Mouse (Mus musculus): Measurements from ENCODE around the gene Zfp988. TPM values are rescaled to one million over a fixed set of nuclear protein-coding genes. Genes with fewer than 3 reads are reported as not detected.
"Not testable (repeated sequence)": the region's sequence is repeated elsewhere in the genome, so short reads cannot be mapped to it uniquely, and the experiment has no call there.

Zfp988 gene
- polyA plus RNA-seq, 1 experiment from 2014 or later, result 0.13 TPM

DNA sequence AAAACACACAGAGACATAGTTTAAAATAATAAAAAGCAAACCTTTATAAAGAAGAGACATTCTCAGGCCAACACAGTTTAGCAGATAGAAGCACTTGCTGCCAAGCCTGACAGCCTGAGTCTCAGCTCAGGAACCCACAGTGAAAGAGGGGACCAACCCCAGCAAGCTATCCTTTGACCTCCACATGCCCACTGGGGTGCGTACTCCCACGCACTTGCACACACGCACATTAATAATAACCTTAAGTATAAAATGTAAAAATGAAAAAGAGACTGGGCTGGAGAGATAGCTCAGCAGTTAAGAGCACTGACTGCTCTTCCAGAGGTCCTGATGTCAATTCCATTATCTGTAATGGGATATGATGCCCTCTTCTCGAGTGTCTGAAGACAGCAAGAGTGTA is 41.8 kb downstream of the Zfp988 start:
- H3K4me3 ChIP-seq; H3K36me3 ChIP-seq (replicated peaks); H3K27me3 ChIP-seq (replicated peaks); H3K4me1 ChIP-seq; ATAC-seq (replicated peaks); H3K4me2 ChIP-seq; H3K9ac ChIP-seq; H3K27ac ChIP-seq: not testable (repeated sequence)
- 70% methylated on average over 4 of the region's 4 CpGs for WGBS
- H3K9me3 ChIP-seq, result peaks cover 70% of the 10 kb centered on the region

DNA sequence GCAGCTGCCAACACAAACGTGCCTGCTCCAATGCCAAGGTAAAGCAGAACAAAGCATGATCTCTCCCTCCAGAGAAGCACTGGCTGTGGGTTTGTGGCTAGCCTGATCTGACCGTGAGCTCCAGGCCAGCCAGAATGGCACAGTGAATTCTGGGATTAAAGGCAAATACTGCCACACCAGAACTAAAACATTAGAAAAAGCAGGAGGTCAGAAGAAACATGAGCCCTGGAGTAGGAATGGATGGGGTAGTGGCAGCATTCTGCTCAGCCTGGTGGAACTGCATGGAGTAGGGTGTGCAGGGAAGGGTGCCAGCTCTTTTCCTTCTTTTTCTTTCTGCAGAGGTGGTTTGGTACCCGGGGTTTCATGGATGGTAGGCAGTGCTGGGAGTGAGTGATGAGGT is 42.4 kb downstream of the Zfp988 start:
- WGBS, result 85% methylated on average over 2 of the region's 3 CpGs
- H3K4me3 ChIP-seq; H3K4me2 ChIP-seq; H3K9ac ChIP-seq; H3K36me3 ChIP-seq (replicated peaks); ATAC-seq (replicated peaks); H3K27me3 ChIP-seq (replicated peaks); H3K27ac ChIP-seq; H3K4me1 ChIP-seq: not testable (repeated sequence)
- peaks cover 65% of the 10 kb centered on the region for H3K9me3 ChIP-seq

DNA sequence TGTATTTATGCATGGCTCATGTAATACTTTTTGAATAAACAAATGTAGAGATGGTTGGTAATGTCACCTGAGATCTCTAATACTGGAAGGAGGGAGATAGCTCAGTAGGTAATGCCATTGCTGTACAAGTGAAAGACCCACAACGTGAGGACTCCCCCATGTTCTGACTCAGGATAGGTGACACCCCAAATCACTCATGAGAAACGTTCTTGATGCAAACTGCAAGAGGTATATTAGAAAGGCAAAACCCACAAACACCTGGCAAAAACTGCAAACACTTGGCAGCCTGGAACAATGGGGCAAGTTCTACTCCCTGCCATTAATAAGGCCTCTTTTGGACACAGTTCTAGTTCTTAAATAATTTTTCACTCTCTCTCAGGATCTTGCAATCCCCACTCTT is 42.9 kb downstream of the Zfp988 start:
- not testable (repeated sequence) for H3K4me1 ChIP-seq; ATAC-seq (replicated peaks); H3K4me3 ChIP-seq; H3K27ac ChIP-seq; H3K27me3 ChIP-seq (replicated peaks); H3K4me2 ChIP-seq; H3K9ac ChIP-seq; H3K36me3 ChIP-seq (replicated peaks)
- H3K9me3 ChIP-seq, result peaks cover 63% of the 10 kb centered on the region
- 77% methylated on average over 2 of the region's 2 CpGs for WGBS

DNA sequence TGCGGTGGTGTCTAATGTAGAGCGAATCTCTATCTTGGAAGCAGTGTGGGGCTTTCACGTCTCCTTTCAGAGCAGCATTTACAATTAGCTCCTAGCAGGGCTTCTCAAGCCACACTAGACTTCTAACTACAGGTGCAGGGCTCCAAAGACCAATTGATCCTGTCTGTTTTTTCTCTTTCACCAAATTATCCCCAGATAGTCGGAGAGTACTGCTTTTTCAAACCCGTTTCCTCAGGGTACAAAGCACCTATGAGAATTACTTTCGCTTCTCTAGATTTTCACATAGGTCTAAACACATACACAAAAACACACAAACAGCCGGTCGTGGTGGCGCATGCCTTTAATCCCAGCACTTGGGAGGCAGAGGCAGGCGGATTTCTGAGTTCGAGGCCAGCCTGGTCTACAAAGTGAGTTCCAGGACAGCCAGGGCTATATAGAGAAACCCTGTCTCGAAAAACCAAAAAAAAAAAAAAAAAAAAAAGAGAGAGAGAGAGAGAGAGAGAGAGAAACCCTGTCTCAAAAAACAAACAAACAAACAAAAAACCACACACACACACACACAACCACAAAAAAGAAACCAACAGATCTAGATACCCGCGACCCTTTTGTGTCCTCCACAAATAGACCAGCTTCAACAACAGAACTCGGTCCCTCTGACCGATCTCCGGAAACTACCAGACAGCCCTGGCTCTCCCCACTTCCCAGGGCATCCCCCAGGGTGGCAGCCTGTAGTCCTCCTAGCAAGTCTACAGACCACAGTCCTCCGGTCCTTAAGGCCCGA is 43.6 kb downstream of the Zfp988 start:
- not testable (repeated sequence) for H3K36me3 ChIP-seq (replicated peaks); H3K27ac ChIP-seq; H3K9ac ChIP-seq; H3K4me1 ChIP-seq; ATAC-seq (replicated peaks); H3K27me3 ChIP-seq (replicated peaks); H3K4me3 ChIP-seq; H3K4me2 ChIP-seq
- WGBS, result 93% methylated on average over 18 of the region's 19 CpGs
- peaks cover 56% of the 10 kb centered on the region for H3K9me3 ChIP-seq

DNA sequence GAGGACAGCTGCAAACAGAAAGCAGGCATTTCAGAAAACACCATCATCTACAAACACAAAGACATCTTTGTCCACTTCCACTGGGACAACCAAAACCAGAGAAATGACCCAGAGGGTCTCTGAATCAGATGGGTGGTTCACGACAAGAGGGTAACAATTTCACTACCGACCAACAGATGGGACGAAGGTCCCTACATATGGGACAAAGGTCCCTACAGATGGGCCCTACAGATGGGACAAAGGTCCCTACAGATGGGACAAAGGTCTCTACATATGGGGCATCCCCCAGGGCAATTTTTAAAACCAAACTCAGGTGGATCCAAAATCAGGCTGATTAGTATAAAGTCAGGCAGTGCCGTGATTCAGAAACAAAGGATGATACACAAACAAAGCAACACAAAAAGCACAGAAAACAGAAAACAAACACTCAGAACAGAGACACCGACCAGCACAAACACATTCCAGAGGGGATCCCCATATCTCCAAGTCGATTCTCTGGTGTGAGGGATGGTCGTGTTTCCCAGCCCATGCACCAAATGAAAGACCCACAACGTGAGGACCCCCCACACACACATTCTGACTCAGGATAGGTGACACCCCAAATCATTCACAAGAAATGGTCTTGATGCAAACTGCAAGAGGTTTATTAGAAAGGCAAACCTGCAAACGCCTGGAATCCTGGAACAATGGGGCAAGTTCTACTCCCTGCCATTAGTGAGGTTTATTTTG is 44.4 kb downstream of the Zfp988 start:
- H3K27me3 ChIP-seq (replicated peaks); H3K36me3 ChIP-seq (replicated peaks); ATAC-seq (replicated peaks); H3K27ac ChIP-seq; H3K4me2 ChIP-seq; H3K4me3 ChIP-seq; H3K9ac ChIP-seq; H3K4me1 ChIP-seq: not testable (repeated sequence)
- H3K9me3 ChIP-seq, result peaks cover 61% of the 10 kb centered on the region
- 85% methylated on average over 9 of the region's 9 CpGs for WGBS

DNA sequence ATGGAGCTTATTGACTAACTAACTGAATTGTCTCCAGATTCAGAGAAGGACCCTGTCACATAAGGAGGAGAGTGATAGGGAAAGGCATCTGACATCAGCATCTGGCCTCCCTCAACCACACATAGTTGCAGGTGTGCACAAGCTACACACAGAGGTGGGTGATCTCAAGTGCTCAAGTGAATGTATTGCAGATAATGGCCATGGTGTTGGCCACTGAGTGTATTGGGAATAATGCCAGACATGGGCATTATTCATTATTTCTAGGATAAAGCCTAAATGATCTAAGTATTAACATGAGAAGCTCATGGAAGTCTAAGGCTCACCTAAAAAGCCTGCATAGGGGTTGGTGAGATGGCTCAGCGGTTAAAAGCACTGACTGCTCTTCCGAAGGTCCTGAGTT is 45.1 kb downstream of the Zfp988 start:
- ATAC-seq (replicated peaks), result not testable (repeated sequence)
- peaks cover 55% of the 10 kb centered on the region for H3K9me3 ChIP-seq
- WGBS, result 83% methylated on average over 2 of the region's 2 CpGs

DNA sequence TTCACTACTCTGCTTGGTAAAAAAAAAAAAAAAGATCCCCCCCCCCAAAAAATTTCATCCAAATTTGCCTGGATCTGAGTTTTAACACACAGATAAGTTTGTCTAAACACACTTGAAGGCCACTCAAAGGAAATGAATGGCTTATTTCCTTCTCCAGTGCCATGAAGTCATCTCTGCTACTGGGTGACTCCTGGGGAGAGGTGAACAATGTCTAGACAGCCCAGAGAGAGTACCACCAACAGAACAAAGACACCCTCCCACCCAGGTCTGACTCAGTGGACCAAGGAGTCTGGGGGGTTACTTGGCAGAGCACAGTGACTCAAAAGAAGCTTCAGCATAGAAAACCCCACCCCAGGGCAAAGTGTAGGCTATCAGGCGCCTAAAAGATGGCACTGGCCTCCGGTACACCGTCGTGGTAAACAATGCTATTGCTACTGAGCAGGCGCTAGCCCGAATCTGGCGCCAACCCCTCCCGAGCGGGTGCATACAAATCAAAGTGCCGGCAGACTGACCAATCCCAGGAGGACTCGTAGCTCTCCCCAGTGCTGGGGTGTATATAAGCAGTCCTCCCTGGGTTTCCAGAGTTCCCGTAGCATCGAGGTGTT is 46.0 kb downstream of the Zfp988 start:
- not testable (repeated sequence) for H3K36me3 ChIP-seq (replicated peaks); H3K4me1 ChIP-seq; H3K27ac ChIP-seq; ATAC-seq (replicated peaks); H3K9ac ChIP-seq; H3K27me3 ChIP-seq (replicated peaks); H3K4me3 ChIP-seq; H3K4me2 ChIP-seq
- peaks cover 51% of the 10 kb centered on the region for H3K9me3 ChIP-seq
- WGBS, result 85% methylated on average over 11 of the region's 13 CpGs

More for the DNA sequence above, 45.1 kb downstream of the Zfp988 start:
- H3K4me2 ChIP-seq; H3K4me1 ChIP-seq; H3K27me3 ChIP-seq (replicated peaks); H3K27ac ChIP-seq; H3K36me3 ChIP-seq (replicated peaks); H3K9ac ChIP-seq; H3K4me3 ChIP-seq: not testable (repeated sequence)

DNA sequence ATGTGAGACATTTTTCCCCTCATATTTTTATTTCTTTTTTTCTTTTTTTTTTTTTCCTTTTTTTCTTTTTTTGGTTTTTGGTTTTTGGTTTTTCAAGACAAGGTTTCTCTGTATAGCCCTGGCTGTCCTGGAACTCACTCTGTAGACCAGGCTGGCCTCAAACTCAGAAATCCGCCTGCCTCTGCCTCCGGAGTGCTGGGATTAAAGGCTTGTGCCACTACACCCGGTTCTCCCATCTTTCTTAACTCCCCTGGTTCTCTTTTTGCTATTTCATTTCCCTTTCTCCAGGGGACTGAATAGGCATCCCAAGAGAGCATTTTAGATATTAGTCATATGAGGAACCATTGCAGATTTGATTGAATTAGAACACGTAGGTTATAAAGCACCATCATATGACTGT is 48.2 kb downstream of the Zfp988 start:
- ATAC-seq (replicated peaks), result not testable (repeated sequence)

DNA sequence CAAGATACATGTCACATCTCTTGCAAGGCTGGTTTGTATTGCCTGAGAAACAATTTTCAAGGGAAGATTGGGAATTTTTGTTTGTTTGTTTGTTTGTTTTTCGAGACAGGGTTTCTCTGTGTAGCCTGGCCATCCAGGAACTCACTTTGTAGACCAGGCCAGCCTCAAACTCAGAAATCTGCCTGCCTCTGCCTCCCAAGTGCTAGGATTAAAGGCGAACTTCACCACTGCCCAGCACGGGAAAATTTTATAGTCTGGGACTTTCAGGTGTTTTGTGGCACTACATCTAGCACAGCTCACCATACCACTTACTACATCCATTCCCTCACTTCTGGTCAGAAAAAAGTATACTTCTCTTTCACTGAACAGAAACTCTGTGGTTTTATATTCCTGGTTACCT is 50.6 kb downstream of the Zfp988 start:
- no CpG with 5 or more reads among the region's 3 CpGs for WGBS
- not testable (repeated sequence) for H3K36me3 ChIP-seq (replicated peaks); H3K9ac ChIP-seq

More for the DNA sequence above, 48.2 kb downstream of the Zfp988 start:
- WGBS, result 79% methylated on average over 4 of the region's 4 CpGs
- H3K36me3 ChIP-seq (replicated peaks); H3K4me3 ChIP-seq; H3K9ac ChIP-seq; H3K27ac ChIP-seq; H3K4me1 ChIP-seq; H3K27me3 ChIP-seq (replicated peaks); H3K4me2 ChIP-seq: not testable (repeated sequence)
- H3K9me3 ChIP-seq, result peaks cover 35% of the 10 kb centered on the region

DNA sequence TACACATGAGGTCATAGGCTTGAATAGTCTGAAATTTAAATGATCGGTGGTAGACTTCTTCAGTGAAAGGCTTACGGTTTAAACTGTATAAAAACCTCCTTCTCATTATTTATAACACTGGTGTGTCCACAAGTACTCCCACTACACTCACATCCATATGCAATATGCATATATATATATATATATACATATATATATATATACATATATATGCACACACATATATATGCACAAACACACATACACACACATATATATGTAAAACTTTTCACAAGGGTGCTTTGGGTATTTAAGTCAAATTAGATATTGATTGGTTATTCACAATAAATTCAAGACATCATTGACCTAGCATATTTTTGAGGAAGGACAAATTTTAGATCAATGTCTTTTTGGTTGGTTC is 51.7 kb downstream of the Zfp988 start:
- not testable (repeated sequence) for H3K9ac ChIP-seq; H3K4me3 ChIP-seq; ATAC-seq (replicated peaks); H3K4me1 ChIP-seq; H3K27ac ChIP-seq; H3K36me3 ChIP-seq (replicated peaks); H3K9me3 ChIP-seq; H3K27me3 ChIP-seq (replicated peaks); H3K4me2 ChIP-seq
- no CpG with 5 or more reads among the region's 2 CpGs for WGBS

More for the DNA sequence above, 50.6 kb downstream of the Zfp988 start:
- not testable (repeated sequence) for H3K4me3 ChIP-seq; H3K27me3 ChIP-seq (replicated peaks); H3K4me2 ChIP-seq; ATAC-seq (replicated peaks); H3K27ac ChIP-seq; H3K4me1 ChIP-seq
- peaks cover 11% of the 10 kb centered on the region for H3K9me3 ChIP-seq

DNA sequence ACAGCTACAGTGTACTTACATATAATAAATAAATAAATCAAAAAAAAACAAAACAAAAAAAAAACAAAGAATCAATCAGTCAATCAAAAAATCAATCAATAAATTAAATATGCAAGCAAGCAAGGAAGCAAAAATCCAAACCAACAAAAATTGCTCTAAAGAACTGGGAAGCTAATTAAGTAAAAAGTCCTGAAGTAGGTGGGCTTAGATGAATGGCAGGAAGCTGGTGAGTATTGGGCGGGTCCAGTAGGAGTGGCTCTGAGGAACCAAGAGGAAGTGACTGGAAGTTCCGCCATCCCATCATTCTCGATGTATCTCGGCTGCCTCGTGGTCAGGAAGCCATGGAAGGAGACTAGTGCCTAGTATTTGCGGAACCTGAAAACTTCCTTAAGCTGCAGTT is 55.5 kb downstream of the Zfp988 start, which contains the start of gene Zfp978:
Gene Zfp978, plus strand, starts transcription at position 301 of the 400 bp plus-strand sequence.
- WGBS, result no CpG with 5 or more reads among the region's 6 CpGs
- H3K4me1 ChIP-seq; H3K36me3 ChIP-seq (replicated peaks); H3K27ac ChIP-seq; H3K27me3 ChIP-seq (replicated peaks); H3K4me2 ChIP-seq; H3K9me3 ChIP-seq; ATAC-seq (replicated peaks); H3K9ac ChIP-seq; H3K4me3 ChIP-seq: not testable (repeated sequence)

DNA sequence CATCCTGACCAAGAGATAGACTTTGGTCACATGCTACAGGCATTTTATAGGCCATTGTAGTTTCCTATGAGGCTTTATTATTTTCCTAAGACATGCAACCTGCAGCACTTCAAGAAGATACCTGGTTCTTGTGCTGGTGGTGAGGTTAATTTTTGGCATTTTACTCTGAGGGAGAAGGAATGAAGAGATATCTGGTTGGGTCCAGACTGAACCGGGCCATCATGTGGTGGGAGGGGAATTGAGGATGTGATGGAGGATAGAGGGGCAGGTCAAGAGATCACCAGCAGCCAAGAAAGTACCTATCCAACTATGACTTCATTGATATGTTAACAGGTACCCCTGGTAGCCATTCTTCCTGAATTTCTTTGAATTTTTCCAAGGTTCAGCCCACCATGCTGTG is 56.4 kb downstream of the Zfp988 start:
- not testable (repeated sequence) for H3K27ac ChIP-seq; H3K9ac ChIP-seq; ATAC-seq (replicated peaks); H3K9me3 ChIP-seq; H3K36me3 ChIP-seq (replicated peaks); H3K4me2 ChIP-seq; H3K4me3 ChIP-seq; H3K4me1 ChIP-seq; H3K27me3 ChIP-seq (replicated peaks)
- no CpG with 5 or more reads among the region's 1 CpGs for WGBS

All from midbrain, embryonic 15.5 days (tissue).